Comparison of ENCODE assay signal across 12 mouse cellular contexts in genomic region chr15:96491421-96491820, GRCm38 (mm10). TPM values are rescaled to one million over a fixed set of nuclear protein-coding genes. Genes with fewer than 3 reads are reported as not detected.
A peak's percentile ranks its signal among the peaks of the same experiment; 100 is the strongest.
DNase-seq lines count a peak whose midpoint lies in the region; ATAC-seq lines count a peak whose summit lies in the region.
"Had no signal": no experiment of that assay in that cellular context is flagged by ENCODE, and none has a peak within 500 bp of the region (broad histone marks: within the 10 kb centered on the region; RNA-seq: fewer than 3 reads in every experiment).

No protein-coding gene starts in this region.

- H3K36me3 ChIP-seq in hindbrain, embryonic 15.5 days, result no peaks in the 10 kb centered on the region
- H3K36me3 ChIP-seq in neural tube, embryonic 15.5 days, result no peaks in the 10 kb centered on the region
- H3K36me3 ChIP-seq: midbrain, embryonic 12.5 days had no signal

- 41% methylated on average over 3 of the region's 3 CpGs for WGBS in hindbrain, embryonic 15.5 days
- WGBS in neural tube, embryonic 15.5 days, result 40% methylated on average over 3 of the region's 3 CpGs

- peak overlapping the region; percentile 30; the same call in 1 of the 2 replicates for H3K27ac ChIP-seq in hindbrain, embryonic 15.5 days (replicated peaks)
- peak overlapping the region; percentile 23; the same call in 1 of the 2 replicates for H3K27ac ChIP-seq in neural tube, embryonic 15.5 days (replicated peaks)

- H3K9ac ChIP-seq in hindbrain, embryonic 15.5 days, result no peak overlapping the region
- no peak overlapping the region for H3K9ac ChIP-seq in neural tube, embryonic 15.5 days (replicated peaks)
- H3K9ac ChIP-seq: lung, embryonic 14.5 days; midbrain, embryonic 12.5 days had no signal

- no peaks in the 10 kb centered on the region for H3K9me3 ChIP-seq in hindbrain, embryonic 15.5 days
- no peaks in the 10 kb centered on the region for H3K9me3 ChIP-seq in neural tube, embryonic 15.5 days (replicated peaks)
- H3K9me3 ChIP-seq: midbrain, embryonic 12.5 days had no signal

- peak; percentile 23 for DNase-seq in embryo, embryonic 10 days (ENCODE audit: low spot score)
- DNase-seq in embryo, embryonic 9.5 days (ENCODE audit: extremely low spot score), result no peak
- peak; percentile 6 for DNase-seq in kidney, adult 9 months
- no peak for DNase-seq in kidney, adult 18-20 months
- no peak for DNase-seq in adrenal gland, postnatal 14 days
- DNase-seq in left cerebral cortex, adult 8-10 months (ENCODE audit: low spot score in 2 of 2), result no peak
- DNase-seq: lung, embryonic 14.5 days; thymus, adult 2 months had no signal

- H3K27me3 ChIP-seq in hindbrain, embryonic 15.5 days, result no peaks in the 10 kb centered on the region
- no peaks in the 10 kb centered on the region for H3K27me3 ChIP-seq in neural tube, embryonic 15.5 days (replicated peaks)
- H3K27me3 ChIP-seq: midbrain, embryonic 12.5 days had no signal

- peaks cover 33% of the 10 kb centered on the region for H3K4me1 ChIP-seq in hindbrain, embryonic 15.5 days (replicated peaks)
- H3K4me1 ChIP-seq in neural tube, embryonic 15.5 days, result peaks cover 41% of the 10 kb centered on the region

- ATAC-seq in hindbrain, embryonic 15.5 days (ENCODE audit: low FRiP score, low read depth), result no peak
- no peak for ATAC-seq in neural tube, embryonic 15.5 days (ENCODE audit: low FRiP score)

- H3K4me3 ChIP-seq in hindbrain, embryonic 15.5 days, result no peak overlapping the region
- H3K4me3 ChIP-seq in neural tube, embryonic 15.5 days (replicated peaks), result no peak overlapping the region
- H3K4me3 ChIP-seq: erythroblast, embryonic 14.5 days; midbrain, embryonic 12.5 days had no signal

- H3K4me2 ChIP-seq in hindbrain, embryonic 15.5 days, result no peak overlapping the region
- no peak overlapping the region for H3K4me2 ChIP-seq in neural tube, embryonic 15.5 days
- H3K4me2 ChIP-seq: lung, embryonic 14.5 days; midbrain, embryonic 12.5 days had no signal

RNA-seq across cellular contexts. Expression of gene Scaf11, which starts 30.8 kb away (rescaled TPM):
- 42.3 and 45.3 TPM in 2 replicates for polyA plus RNA-seq in hindbrain, embryonic 15.5 days (2015; fragmentation: Nextera tagmentation; extraction: Ambion mirVana)
- polyA plus RNA-seq in neural tube, embryonic 15.5 days (2015; fragmentation: Nextera tagmentation; extraction: Ambion mirVana), result 43.8 and 51.4 TPM in 2 replicates
- total RNA-seq in adrenal gland, postnatal 14 days (2021), result 70.4 and 76.2 TPM in 2 replicates
- total RNA-seq in left cerebral cortex, adult 8-10 months (2022), result 10 to 100 TPM; 56.2 to 60.7 (median 57.9) TPM

Comparison
In these comparisons a context has a peak if more than half of its experiments do, and no peak if none do; other contexts are left out.
1. DNase-seq: peak in embryo, embryonic 10 days (single experiment) and kidney, adult 9 months (single experiment); none in embryo, embryonic 9.5 days (single experiment), kidney, adult 18-20 months (single experiment), adrenal gland, postnatal 14 days (single experiment) and left cerebral cortex, adult 8-10 months (0 of 2).